Mouse (Mus musculus): Measurements from ENCODE around the gene Cyp2j13. TPM values are rescaled to one million over a fixed set of nuclear protein-coding genes. Genes with fewer than 3 reads are reported as not detected.
"Not testable (repeated sequence)": the region's sequence is repeated elsewhere in the genome, so short reads cannot be mapped to it uniquely, and the experiment has no call there.

The Cyp2j13 gene
- not detected in 2 replicates for polyA plus RNA-seq (2015; fragmentation: Nextera tagmentation; extraction: Ambion mirVana)

DNA sequence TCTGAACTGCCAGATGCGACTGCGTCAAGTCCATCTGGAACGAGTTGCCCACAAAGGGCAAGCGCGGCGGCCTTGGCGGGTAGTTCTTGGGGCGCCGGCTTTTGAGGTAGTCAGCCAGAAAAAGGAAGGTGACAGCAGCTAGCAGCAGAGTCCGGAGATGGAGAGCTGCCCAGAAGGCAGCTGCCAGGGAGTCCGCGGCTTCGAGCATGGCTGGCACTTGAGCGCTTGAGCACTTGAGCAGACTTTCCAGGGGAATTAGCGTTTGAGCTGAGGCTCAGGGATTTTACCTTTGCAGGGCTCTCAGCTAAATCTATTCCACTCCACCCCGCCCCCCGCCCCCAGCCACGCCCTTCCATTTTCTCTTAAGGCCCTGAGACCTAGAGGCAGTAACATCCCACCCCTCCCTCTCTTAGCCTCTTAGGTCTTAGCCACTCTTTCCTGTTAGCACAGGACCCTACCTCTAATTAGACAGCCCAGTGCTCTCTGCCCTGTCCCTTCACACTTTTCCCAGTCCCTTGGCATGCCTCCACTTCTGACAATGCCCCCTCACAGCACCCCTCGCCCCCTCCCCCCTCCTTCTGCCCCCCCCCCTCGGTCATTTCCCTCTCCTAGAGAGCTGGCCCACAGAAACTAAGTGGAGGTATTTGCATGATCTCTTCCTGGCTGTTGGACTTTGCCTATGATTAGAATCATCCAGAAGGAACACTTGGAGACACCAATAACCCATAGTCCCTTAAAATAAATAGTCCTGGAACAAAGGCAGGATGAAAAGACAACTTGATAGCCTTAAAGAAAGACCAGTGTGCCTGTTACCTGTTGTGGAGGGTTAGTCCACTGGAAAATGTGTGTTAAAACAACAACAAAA is at the start of gene Cyp2j13:
Gene Cyp2j13, minus strand, starts transcription at position 286 of the 865 bp plus-strand sequence.
- Histone ChIP-seq H3K9me3 (ENCODE audit: control insufficient read depth, low read length) (no peaks in the 10 kb centered on the region), H3K4me3 (ENCODE audit: low read length) (peak within 1 kb of the TSS; percentile 8; the same call in 1 of the 2 replicates), H3K36me3 (ENCODE audit: control insufficient read depth, insufficient read depth, low read length) (no peaks in the 10 kb centered on the region), H3K27me3 (ENCODE audit: control insufficient read depth, insufficient read depth, low read depth, low read length) (no peaks in the 10 kb centered on the region), H3K4me2 (ENCODE audit: low read depth, low read length) (peak within 1 kb of the TSS; percentile 42), H3K4me1 (replicated peaks; ENCODE audit: control insufficient read depth, insufficient read depth, low read length) (0 out of 2 replicates have a peak, but pooled peaks cover 3% of the 10 kb centered on the region), H3K27ac (ENCODE audit: low read length) (no peak within 1 kb of the TSS), H3K9ac (ENCODE audit: low read length) (no peak within 1 kb of the TSS)
- 8% methylated on average over 19 of the region's 20 CpGs for WGBS
- ATAC-seq (ENCODE audit: low read depth): peak; percentile 52

DNA sequence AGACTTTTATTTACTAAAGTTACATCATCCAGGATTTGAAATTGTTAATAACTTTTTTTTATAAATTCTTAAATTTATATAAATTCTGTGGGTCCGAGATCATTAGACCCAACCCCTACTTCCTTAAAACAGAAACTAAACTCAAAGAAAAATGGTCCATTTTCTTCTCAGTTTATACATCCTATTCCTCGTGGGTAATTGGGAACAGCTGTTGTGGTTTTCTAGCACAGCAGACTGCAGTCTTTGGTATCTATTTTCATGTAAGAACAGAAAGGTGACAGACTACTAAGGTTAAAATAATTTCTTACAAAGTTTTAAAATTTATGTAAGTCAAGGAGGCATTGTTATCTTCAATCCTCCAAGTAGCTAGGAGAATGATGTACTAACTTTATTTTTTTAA is 19.5 kb upstream of the Cyp2j13 start:
- Histone ChIP-seq H3K9ac (ENCODE audit: low read length) (no peak overlapping the region), H3K27me3 (ENCODE audit: control insufficient read depth, insufficient read depth, low read depth, low read length) (no peaks in the 10 kb centered on the region), H3K4me3 (ENCODE audit: low read length) (no peak overlapping the region), H3K4me2 (ENCODE audit: low read depth, low read length) (no peak overlapping the region), H3K4me1 (replicated peaks; ENCODE audit: control insufficient read depth, insufficient read depth, low read length) (no peaks in the 10 kb centered on the region), H3K36me3 (ENCODE audit: control insufficient read depth, insufficient read depth, low read length) (no peaks in the 10 kb centered on the region), H3K27ac (ENCODE audit: low read length) (no peak overlapping the region), H3K9me3 (ENCODE audit: control insufficient read depth, low read length) (no peaks in the 10 kb centered on the region)
- 32% methylated on average over 2 of the region's 2 CpGs for WGBS
- no peak for ATAC-seq (ENCODE audit: low read depth)

DNA sequence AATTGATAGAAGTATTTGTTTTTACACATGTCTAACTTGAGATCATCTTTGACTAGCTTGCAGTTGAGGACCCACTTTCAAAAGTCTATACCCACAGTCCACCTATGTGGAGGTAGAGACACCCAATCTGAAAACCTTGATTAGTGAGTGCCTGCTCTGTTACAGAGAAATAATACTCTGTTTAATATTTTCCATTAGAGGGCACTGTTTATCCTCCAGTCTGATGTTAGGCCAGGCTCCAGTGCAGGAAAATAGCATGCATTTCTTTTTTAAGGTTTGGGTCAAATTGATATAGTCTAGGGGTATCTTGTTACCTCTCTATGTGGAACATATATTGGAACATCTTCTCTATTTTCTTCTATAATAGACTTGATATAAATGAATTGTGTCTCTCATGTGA is 14.5 kb upstream of the Cyp2j13 start:
- no peak for ATAC-seq (ENCODE audit: low read depth)
- no peak overlapping the region for H3K27ac ChIP-seq (ENCODE audit: low read length)
- no peak overlapping the region for H3K9ac ChIP-seq (ENCODE audit: low read length)
- no peak overlapping the region for H3K4me2 ChIP-seq (ENCODE audit: low read depth, low read length)
- no peak overlapping the region for H3K4me3 ChIP-seq (ENCODE audit: low read length)
- no peaks in the 10 kb centered on the region for H3K36me3 ChIP-seq (ENCODE audit: control insufficient read depth, insufficient read depth, low read length)
- H3K27me3 ChIP-seq (ENCODE audit: control insufficient read depth, insufficient read depth, low read depth, low read length): no peaks in the 10 kb centered on the region
- no peaks in the 10 kb centered on the region for H3K4me1 ChIP-seq (replicated peaks; ENCODE audit: control insufficient read depth, insufficient read depth, low read length)
- H3K9me3 ChIP-seq (ENCODE audit: control insufficient read depth, low read length): no peaks in the 10 kb centered on the region

DNA sequence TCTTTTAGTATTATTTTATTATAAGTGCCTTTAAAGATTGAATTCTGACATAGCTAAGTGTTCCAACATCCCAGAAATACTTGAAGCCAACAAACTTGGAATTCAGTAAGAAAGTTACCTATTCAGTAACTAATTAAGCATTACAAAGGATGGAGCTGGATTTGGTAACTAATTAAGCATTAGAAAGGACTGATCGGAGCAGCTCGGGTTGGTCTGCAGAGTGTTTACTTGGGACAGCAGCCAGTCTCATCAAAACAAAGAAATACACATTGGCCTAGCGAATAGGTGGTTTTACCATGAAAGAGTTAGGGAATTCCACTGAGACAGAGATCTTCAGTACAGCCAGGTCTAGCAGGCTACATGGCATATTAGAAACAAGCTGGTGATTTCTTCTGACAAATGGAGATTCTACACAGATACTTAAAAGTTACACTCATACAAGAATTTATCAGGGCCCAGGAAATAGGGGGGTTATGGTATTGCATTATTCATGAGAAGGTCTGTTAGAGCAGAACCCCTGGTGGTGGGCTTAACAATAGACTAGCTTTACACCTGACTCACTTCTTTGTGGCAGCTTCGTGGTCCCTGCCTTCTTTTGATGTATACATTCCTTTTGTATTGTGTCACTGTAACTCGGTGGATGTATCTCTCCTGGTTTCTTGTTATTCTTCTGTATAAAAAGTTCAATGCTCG is 12.2 kb upstream of the Cyp2j13 start:
- 61% methylated on average over 6 of the region's 6 CpGs for whole genome bisulfite sequencing
- not testable (repeated sequence) for H3K4me3 ChIP-seq (ENCODE audit: low read length); H3K4me1 ChIP-seq (replicated peaks; ENCODE audit: control insufficient read depth, insufficient read depth, low read length); H3K9ac ChIP-seq (ENCODE audit: low read length); H3K9me3 ChIP-seq (ENCODE audit: control insufficient read depth, low read length); H3K27ac ChIP-seq (ENCODE audit: low read length); H3K4me2 ChIP-seq (ENCODE audit: low read depth, low read length); ATAC-seq (ENCODE audit: low read depth); H3K27me3 ChIP-seq (ENCODE audit: control insufficient read depth, insufficient read depth, low read depth, low read length); H3K36me3 ChIP-seq (ENCODE audit: control insufficient read depth, insufficient read depth, low read length)

DNA sequence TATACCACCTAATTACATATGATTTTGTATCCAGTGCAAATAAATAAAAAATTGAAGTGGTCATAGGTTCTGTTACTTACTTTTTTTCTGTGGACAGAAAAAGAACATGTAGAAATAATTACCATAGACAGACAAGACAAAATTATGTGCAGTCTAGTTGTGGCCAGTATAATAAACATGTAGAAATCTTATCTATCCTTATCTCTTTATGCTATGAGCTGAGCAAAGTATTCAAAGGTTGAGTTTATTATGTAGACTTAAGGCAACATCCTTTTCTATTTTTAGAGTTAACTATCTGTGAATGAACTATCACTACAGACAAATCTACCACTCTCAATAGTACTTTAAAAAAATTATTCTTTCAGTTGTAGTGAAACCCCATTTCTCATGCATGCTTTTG is 962 bp upstream of the Cyp2j13 start:
- Histone ChIP-seq H3K4me3 (ENCODE audit: low read length) (no peak overlapping the region), H3K9ac (ENCODE audit: low read length) (no peak overlapping the region), H3K9me3 (ENCODE audit: control insufficient read depth, low read length) (no peaks in the 10 kb centered on the region), H3K4me2 (ENCODE audit: low read depth, low read length) (no peak overlapping the region), H3K4me1 (replicated peaks; ENCODE audit: control insufficient read depth, insufficient read depth, low read length) (0 out of 2 replicates have a peak, but pooled peaks cover 3% of the 10 kb centered on the region), H3K27me3 (ENCODE audit: control insufficient read depth, insufficient read depth, low read depth, low read length) (no peaks in the 10 kb centered on the region), H3K27ac (ENCODE audit: low read length) (no peak overlapping the region), H3K36me3 (ENCODE audit: control insufficient read depth, insufficient read depth, low read length) (no peaks in the 10 kb centered on the region)
- no peak for ATAC-seq (ENCODE audit: low read depth)

DNA sequence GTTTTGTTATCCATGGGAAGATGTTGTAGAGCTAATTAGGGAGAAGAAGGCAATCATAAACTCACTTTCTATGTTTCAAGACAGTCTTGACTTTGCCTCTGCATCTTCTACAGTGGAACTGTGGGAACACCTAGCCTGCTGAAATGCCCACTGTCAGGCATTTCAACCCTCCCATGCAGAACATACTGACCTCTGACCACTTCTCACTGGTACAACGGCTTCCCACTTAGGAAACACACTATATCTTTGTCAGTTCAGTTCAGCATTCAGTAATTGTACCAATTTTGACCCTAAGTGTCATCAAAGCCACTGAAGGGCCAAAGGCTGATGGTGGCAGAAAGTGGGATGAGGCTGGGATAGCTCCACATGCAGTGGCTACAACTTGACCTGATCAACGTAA is 15.3 kb downstream of the Cyp2j13 start:
- 70% methylated on average over 2 of the region's 2 CpGs for WGBS
- no peaks in the 10 kb centered on the region for H3K36me3 ChIP-seq (ENCODE audit: control insufficient read depth, insufficient read depth, low read length)
- no peak for ATAC-seq (ENCODE audit: low read depth)

DNA sequence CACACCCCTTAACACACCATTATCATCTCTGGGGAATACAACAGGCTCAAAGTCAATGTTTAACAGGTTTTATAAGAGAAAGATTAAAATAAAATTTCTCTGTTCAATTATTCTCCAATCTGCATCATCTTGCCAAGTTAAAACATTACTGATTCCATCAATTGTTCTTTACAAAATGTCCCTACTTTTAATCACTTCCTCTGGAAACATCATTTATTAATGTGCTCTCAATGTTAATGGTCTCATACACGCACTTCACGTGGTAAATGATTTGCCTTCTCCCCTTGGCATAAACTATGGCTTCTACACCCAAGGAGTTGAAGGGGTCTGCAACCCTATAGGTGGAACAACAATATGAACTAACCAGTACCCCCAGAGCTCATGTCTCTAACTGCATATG is 17.2 kb downstream of the Cyp2j13 start:
- no peak for ATAC-seq (ENCODE audit: low read depth)
- Histone ChIP-seq H3K4me2 (ENCODE audit: low read depth, low read length) (no peak overlapping the region), H3K4me1 (replicated peaks; ENCODE audit: control insufficient read depth, insufficient read depth, low read length) (no peaks in the 10 kb centered on the region), H3K9ac (ENCODE audit: low read length) (no peak overlapping the region), H3K27ac (ENCODE audit: low read length) (no peak overlapping the region), H3K4me3 (ENCODE audit: low read length) (no peak overlapping the region), H3K9me3 (ENCODE audit: control insufficient read depth, low read length) (no peaks in the 10 kb centered on the region), H3K36me3 (ENCODE audit: control insufficient read depth, insufficient read depth, low read length) (no peaks in the 10 kb centered on the region), H3K27me3 (ENCODE audit: control insufficient read depth, insufficient read depth, low read depth, low read length) (no peaks in the 10 kb centered on the region)
- 85% methylated on average over 2 of the region's 2 CpGs for WGBS

More for the DNA sequence above, 15.3 kb downstream of the Cyp2j13 start:
- Histone ChIP-seq H3K4me1 (replicated peaks; ENCODE audit: control insufficient read depth, insufficient read depth, low read length) (no peaks in the 10 kb centered on the region), H3K4me3 (ENCODE audit: low read length) (no peak overlapping the region), H3K9me3 (ENCODE audit: control insufficient read depth, low read length) (no peaks in the 10 kb centered on the region), H3K4me2 (ENCODE audit: low read depth, low read length) (no peak overlapping the region), H3K27ac (ENCODE audit: low read length) (no peak overlapping the region), H3K9ac (ENCODE audit: low read length) (no peak overlapping the region), H3K27me3 (ENCODE audit: control insufficient read depth, insufficient read depth, low read depth, low read length) (no peaks in the 10 kb centered on the region)

DNA sequence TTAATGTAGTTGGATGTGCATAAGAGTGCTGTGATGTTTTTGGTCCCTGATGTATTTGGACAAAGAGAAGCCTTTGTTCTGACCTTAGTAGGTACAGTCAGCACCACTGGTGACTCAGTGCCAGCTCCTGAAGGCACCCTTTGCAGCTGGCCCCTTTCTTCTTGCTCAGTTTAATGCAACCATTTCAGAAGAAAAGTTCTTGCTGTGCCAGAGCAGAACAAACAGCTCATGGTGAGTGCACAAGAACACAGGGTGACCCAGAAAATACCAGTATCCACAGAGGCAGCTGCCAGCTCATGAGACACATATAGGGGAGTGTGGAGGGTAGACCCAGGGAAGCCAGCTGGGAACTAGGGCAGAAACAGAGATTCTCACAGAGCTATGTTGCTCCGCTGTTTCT is 48.9 kb downstream of the Cyp2j13 start:
- Histone ChIP-seq H3K27ac (ENCODE audit: low read length) (no peak overlapping the region), H3K4me2 (ENCODE audit: low read depth, low read length) (no peak overlapping the region), H3K4me1 (replicated peaks; ENCODE audit: control insufficient read depth, insufficient read depth, low read length) (no peaks in the 10 kb centered on the region), H3K9ac (ENCODE audit: low read length) (no peak overlapping the region), H3K36me3 (ENCODE audit: control insufficient read depth, insufficient read depth, low read length) (no peaks in the 10 kb centered on the region), H3K4me3 (ENCODE audit: low read length) (no peak overlapping the region), H3K27me3 (ENCODE audit: control insufficient read depth, insufficient read depth, low read depth, low read length) (no peaks in the 10 kb centered on the region), H3K9me3 (ENCODE audit: control insufficient read depth, low read length) (no peaks in the 10 kb centered on the region)
- ATAC-seq (ENCODE audit: low read depth): no peak
- WGBS: 92% methylated on average over 1 of the region's 1 CpGs

DNA sequence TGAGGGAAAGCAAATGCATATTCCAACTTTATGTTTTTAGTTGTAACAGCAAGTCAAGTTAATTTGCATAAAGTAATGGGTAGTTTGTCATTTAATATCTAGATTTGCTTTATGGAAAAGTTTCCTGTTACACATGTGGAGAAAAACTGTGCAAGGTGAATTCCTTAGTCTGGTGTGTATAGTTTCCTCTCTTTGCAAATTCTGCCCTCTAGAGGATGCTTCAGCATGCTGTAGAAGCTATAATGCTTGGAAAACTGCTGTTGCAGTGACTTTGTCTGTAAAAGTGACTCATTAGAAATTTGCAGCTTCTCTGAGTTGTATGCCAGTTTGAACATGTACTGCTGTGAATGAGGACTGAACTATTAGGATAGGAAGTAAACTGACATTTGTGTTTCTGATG is 54.5 kb downstream of the Cyp2j13 start:
- no peak overlapping the region for H3K4me2 ChIP-seq (ENCODE audit: low read depth, low read length)
- H3K27me3 ChIP-seq (ENCODE audit: control insufficient read depth, insufficient read depth, low read depth, low read length): no peaks in the 10 kb centered on the region
- no peaks in the 10 kb centered on the region for H3K36me3 ChIP-seq (ENCODE audit: control insufficient read depth, insufficient read depth, low read length)
- no peak overlapping the region for H3K9ac ChIP-seq (ENCODE audit: low read length)
- no peak for ATAC-seq (ENCODE audit: low read depth)
- H3K27ac ChIP-seq (ENCODE audit: low read length): no peak overlapping the region
- H3K9me3 ChIP-seq (ENCODE audit: control insufficient read depth, low read length): no peaks in the 10 kb centered on the region
- no peak overlapping the region for H3K4me3 ChIP-seq (ENCODE audit: low read length)
- no peaks in the 10 kb centered on the region for H3K4me1 ChIP-seq (replicated peaks; ENCODE audit: control insufficient read depth, insufficient read depth, low read length)

Measured in lung, embryonic 16.5 days (tissue).